Mouse (Mus musculus) ES-CJ7 (cell line): ENCODE data around the gene Tat.

ENCODE experiments used
- DNase-seq: peaks from one replicate; pipeline ENCODE4 v3.0.0; 2011; ENCODE audit warnings: low read depth, low spot score

The Tat gene

GRCm38 (mm10) chr8:109990224-109990623, at the start of gene Tat:
Gene Tat, plus strand, starts transcription at chr8:109990437.
- DNase-seq: no peak

- no peak for DNase-seq
These were observed 48.5 kb upstream of the Tat start for GRCm38 (mm10) chr8:109941606-109942360.

- no peak for DNase-seq
These were observed 45.0 kb upstream of the Tat start for GRCm38 (mm10) chr8:109945153-109945632.

GRCm38 (mm10) chr8:109945694-109946093, 44.5 kb upstream of the Tat start:
- no peak for DNase-seq

- DNase-seq: no peak
These were observed 44.0 kb upstream of the Tat start for GRCm38 (mm10) chr8:109946272-109946671.

- DNase-seq: peak; percentile 74
These were observed 42.6 kb upstream of the Tat start for GRCm38 (mm10) chr8:109947447-109948284.

- DNase-seq: no peak
These were observed 42.0 kb upstream of the Tat start for GRCm38 (mm10) chr8:109948285-109948564.

GRCm38 (mm10) chr8:109952171-109952570, 38.1 kb upstream of the Tat start:
- DNase-seq: no peak

- DNase-seq: peak; percentile 58
These were observed 35.7 kb upstream of the Tat start for GRCm38 (mm10) chr8:109954486-109954948.

GRCm38 (mm10) chr8:109957167-109958028, 32.8 kb upstream of the Tat start:
- DNase-seq: peak; percentile 89

- no peak for DNase-seq
These were observed 32.1 kb upstream of the Tat start for GRCm38 (mm10) chr8:109958036-109958655.

GRCm38 (mm10) chr8:109959112-109959511, 31.1 kb upstream of the Tat start:
- DNase-seq: no peak

GRCm38 (mm10) chr8:109961693-109962367, 28.4 kb upstream of the Tat start, which contains the start of gene Marveld3:
Gene Marveld3, minus strand, starts transcription at chr8:109962203.
- peak; percentile 86 for DNase-seq

- no peak for DNase-seq
These were observed 27.3 kb upstream of the Tat start for GRCm38 (mm10) chr8:109962896-109963295.

GRCm38 (mm10) chr8:109963421-109963820, 26.8 kb upstream of the Tat start:
- DNase-seq: no peak

GRCm38 (mm10) chr8:109964106-109964505, 26.1 kb upstream of the Tat start:
- no peak for DNase-seq

- DNase-seq: no peak
These were observed 21.4 kb upstream of the Tat start for GRCm38 (mm10) chr8:109968837-109969236.

GRCm38 (mm10) chr8:109970323-109970722, 19.9 kb upstream of the Tat start:
- DNase-seq: peak; percentile 84

- DNase-seq: no peak
These were observed 17.3 kb upstream of the Tat start for GRCm38 (mm10) chr8:109972901-109973300.

GRCm38 (mm10) chr8:109979339-109979738, 10.9 kb upstream of the Tat start:
- no peak for DNase-seq
